Mouse (Mus musculus) ES-E14 (cell line): Measurements from ENCODE around the gene Gm11733.

Experiments
- CHD2 ChIP-seq: IDR thresholded peaks from 2 replicates; pipeline ENCODE4 v1.6.1; 2014; ENCODE audit warnings: mild to moderate bottlenecking, low read depth, low read length, inconsistent platforms
- HCFC1 ChIP-seq: IDR thresholded peaks from 2 replicates; pipeline ENCODE4 v1.6.1; 2012; ENCODE audit warnings: low read length, inconsistent platforms, borderline replicate concordance; ENCODE audit not compliant: insufficient read depth
- MAFK ChIP-seq: IDR thresholded peaks from 2 replicates; pipeline ENCODE4 v1.6.1; 2014; ENCODE audit warnings: mild to moderate bottlenecking, low read depth, low read length, inconsistent platforms; ENCODE audit not compliant: insufficient read depth
- ZC3H11A ChIP-seq: IDR thresholded peaks from 2 replicates; pipeline ENCODE4 v1.6.1; 2012; ENCODE audit warnings: low read depth, mild to moderate bottlenecking, inconsistent platforms, low read length, borderline replicate concordance
- ZNF384 ChIP-seq: IDR thresholded peaks from 2 replicates; pipeline ENCODE4 v1.6.1; 2012; ENCODE audit warnings: low read depth, low read length, inconsistent platforms

GRCm38 (mm10) chr11:117496812-117497211 lies 12.6 kb downstream of the Gm11733 start:
- TF ChIP-seq HCFC1 (no peak), MAFK (no peak), CHD2 (no peak), ZNF384 (no peak), ZC3H11A (no peak)
